Mouse (Mus musculus) midbrain, embryonic 14.5 days (tissue): ENCODE measurements around the gene Sgf29. TPM values are rescaled to one million over a fixed set of nuclear protein-coding genes. Genes with fewer than 3 reads are reported as not detected.

Experiments used
- ATAC-seq: fragments of 200-750 bp; cut with Nextera tagmentation; 2 replicates; pipeline ENCODE4 v1.8.0; 2017; ENCODE audit warnings: moderate number of reproducible peaks, moderate library complexity; ENCODE audit not compliant: low FRiP score, low TSS enrichment
- DNase-seq: peaks from one replicate; pipeline ENCODE4 v3.0.0-alpha.2; 2015
- H3K27ac ChIP-seq: fragments of 300-500 bp; sonication (generic); replicated peaks from 2 replicates; pipeline ENCODE4 v1.5.1; 2014; ENCODE audit warnings: mild to moderate bottlenecking, low read depth, low read length, moderate library complexity
- H3K27me3 ChIP-seq: fragments of 300-500 bp; sonication (generic); 2 replicates; pipeline ENCODE4 v1.6.1; 2014; ENCODE audit warnings: low read length, control low read depth, mixed read lengths; ENCODE audit not compliant: control insufficient read depth, insufficient read depth
- H3K36me3 ChIP-seq: fragments of 300-500 bp; sonication (generic); 2 replicates; pipeline ENCODE4 v1.6.1; 2014; ENCODE audit warnings: low read length, control low read depth; ENCODE audit not compliant: control insufficient read depth, insufficient read depth
- H3K4me1 ChIP-seq: fragments of 300-500 bp; sonication (generic); 2 replicates; pipeline ENCODE4 v1.6.1; 2014; ENCODE audit warnings: mild to moderate bottlenecking, antibody characterized with exemption, low read length, control low read depth; ENCODE audit not compliant: control insufficient read depth, insufficient read depth
- H3K4me2 ChIP-seq: fragments of 300-500 bp; sonication (generic); 2 replicates; pipeline ENCODE4 v1.6.1; 2014; ENCODE audit warnings: mild to moderate bottlenecking, low read length, moderate library complexity
- H3K4me3 ChIP-seq: fragments of 300-500 bp; sonication (generic); replicated peaks from 2 replicates; pipeline ENCODE4 v1.5.1; 2014; ENCODE audit warnings: low read depth, low read length
- H3K9ac ChIP-seq: fragments of 300-500 bp; sonication (generic); replicated peaks from 2 replicates; pipeline ENCODE4 v1.6.1; 2014; ENCODE audit warnings: mild to moderate bottlenecking, low read length, moderate library complexity
- H3K9me3 ChIP-seq: fragments of 300-500 bp; sonication (generic); 2 replicates; pipeline ENCODE4 v1.6.1; 2016; ENCODE audit warnings: low read length, control low read depth, mixed read lengths; ENCODE audit not compliant: control insufficient read depth
- WGBS: fragments of 180-500 bp; shearing (Covaris S2); extraction: QIAGEN DNeasy Blood & Tissue Kit; methylation state at CpG from one replicate; pipeline ENCODE4 v1.1.7; 2014; 5-methylcytosine and 5-hydroxymethylcytosine counted together
- polyA plus RNA-seq: library from polyadenylated mRNA; unstranded; fragments of >200 nt; fragmentation: Nextera tagmentation; extraction: Ambion mirVana; gene quantifications from 2 replicates; pipeline ENCODE4 v1.2.1, GENCODE M21; 2014

The Sgf29 gene
- polyA plus RNA-seq, 1 experiment from 2014 or later, result 64.6 TPM

GRCm38 (mm10) chr7:126701559-126702357, 52.6 kb downstream of the Sgf29 start:
- Histone ChIP-seq H3K9ac (peak overlapping the region; percentile 31; the same call in 1 of the 2 replicates), H3K4me1 (peaks cover 35% of the 10 kb centered on the region), H3K4me2 (peak overlapping the region; percentile 71), H3K27me3 (no peaks in the 10 kb centered on the region), H3K9me3 (no peaks in the 10 kb centered on the region), H3K4me3 (0 out of 2 replicates have a peak overlapping the region, but pooled peaks have one; percentile 7), H3K27ac (0 out of 2 replicates have a peak overlapping the region, but pooled peaks have one; percentile 9), H3K36me3 (peaks cover 36% of the 10 kb centered on the region; the same call in 1 of the 2 replicates)
- ATAC-seq, result no peak
- DNase-seq, result no peak
- 55% methylated on average over 24 of the region's 24 CpGs for WGBS

GRCm38 (mm10) chr7:126702358-126702757, 53.2 kb downstream of the Sgf29 start:
- H3K4me2 ChIP-seq, result peak overlapping the region; percentile 71
- DNase-seq (no peak), ATAC-seq (no peak)
- H3K9me3 ChIP-seq, result no peaks in the 10 kb centered on the region
- H3K9ac ChIP-seq, result no peak overlapping the region; the same call in 1 of the 2 replicates
- peaks cover 33% of the 10 kb centered on the region for H3K4me1 ChIP-seq
- 83% methylated on average over 6 of the region's 6 CpGs for WGBS
- H3K27me3 ChIP-seq, result no peaks in the 10 kb centered on the region
- H3K27ac ChIP-seq, result no peak overlapping the region
- peaks cover 35% of the 10 kb centered on the region; the same call in 1 of the 2 replicates for H3K36me3 ChIP-seq
- no peak overlapping the region for H3K4me3 ChIP-seq

GRCm38 (mm10) chr7:126702861-126703756, 54.0 kb downstream of the Sgf29 start:
- Histone ChIP-seq H3K4me1 (peaks cover 33% of the 10 kb centered on the region), H3K9me3 (no peaks in the 10 kb centered on the region), H3K4me3 (peak overlapping the region; percentile 81), H3K4me2 (peak overlapping the region; percentile 71), H3K27me3 (no peaks in the 10 kb centered on the region), H3K36me3 (peaks cover 27% of the 10 kb centered on the region; the same call in 1 of the 2 replicates), H3K9ac (peak overlapping the region; percentile 96), H3K27ac (peak overlapping the region; percentile 84)
- DNase-seq (no peak), ATAC-seq (no peak)
- 82% methylated on average over 12 of the region's 12 CpGs for WGBS

- peak overlapping the region; percentile 81 for H3K4me3 ChIP-seq
- H3K4me1 ChIP-seq, result peaks cover 33% of the 10 kb centered on the region
- H3K9me3 ChIP-seq, result no peaks in the 10 kb centered on the region
- WGBS, result 12% methylated on average over 7 of the region's 7 CpGs
- H3K36me3 ChIP-seq, result peaks cover 25% of the 10 kb centered on the region; the same call in 1 of the 2 replicates
- no peak for ATAC-seq
- no peaks in the 10 kb centered on the region for H3K27me3 ChIP-seq
- peak; percentile 48 for DNase-seq
- H3K27ac ChIP-seq, result peak overlapping the region; percentile 84
- H3K9ac ChIP-seq, result peak overlapping the region; percentile 96
- peak overlapping the region; percentile 71 for H3K4me2 ChIP-seq
Measured at GRCm38 (mm10) chr7:126703757-126704077, 54.6 kb downstream of the Sgf29 start.

GRCm38 (mm10) chr7:126704121-126704980, 55.2 kb downstream of the Sgf29 start:
- H3K9me3 ChIP-seq, result no peaks in the 10 kb centered on the region
- WGBS, result 2% methylated on average over 39 of the region's 39 CpGs
- H3K36me3 ChIP-seq, result peaks cover 20% of the 10 kb centered on the region; the same call in 1 of the 2 replicates
- peak overlapping the region; percentile 71 for H3K4me2 ChIP-seq
- H3K27ac ChIP-seq, result peak overlapping the region; percentile 84
- no peaks in the 10 kb centered on the region for H3K27me3 ChIP-seq
- H3K9ac ChIP-seq, result peak overlapping the region; percentile 96
- H3K4me1 ChIP-seq, result peaks cover 33% of the 10 kb centered on the region
- peak; percentile 93 for DNase-seq
- peak overlapping the region; percentile 81 for H3K4me3 ChIP-seq
- peak; percentile 88 for ATAC-seq

- H3K9me3 ChIP-seq, result no peaks in the 10 kb centered on the region
- no peak within 1 kb of the TSS for H3K4me2 ChIP-seq
- WGBS, result 89% methylated on average over 19 of the region's 19 CpGs
- no peak within 1 kb of the TSS for H3K9ac ChIP-seq
- ATAC-seq, result no peak
- no peak within 1 kb of the TSS for H3K27ac ChIP-seq
- H3K36me3 ChIP-seq, result no peaks in the 10 kb centered on the region
- H3K27me3 ChIP-seq, result no peaks in the 10 kb centered on the region
- H3K4me1 ChIP-seq, result peaks cover 17% of the 10 kb centered on the region
- H3K4me3 ChIP-seq, result no peak within 1 kb of the TSS
- no peak for DNase-seq
Measured at GRCm38 (mm10) chr7:126707442-126708174, 58.5 kb downstream of the Sgf29 start, which contains the start of gene Coro1a. Coro1a (minus strand) TSS chr7:126707787.

- H3K27ac ChIP-seq, result no peak overlapping the region
- WGBS, result 87% methylated on average over 10 of the region's 10 CpGs
- no peak overlapping the region for H3K9ac ChIP-seq
Measured at GRCm38 (mm10) chr7:126708175-126708952, 59.3 kb downstream of the Sgf29 start.

More at GRCm38 (mm10) chr7:126708175-126708952, 59.3 kb downstream of the Sgf29 start:
- H3K4me3 ChIP-seq, result no peak overlapping the region
- no peaks in the 10 kb centered on the region for H3K27me3 ChIP-seq
- no peaks in the 10 kb centered on the region for H3K36me3 ChIP-seq
- ATAC-seq (no peak), DNase-seq (no peak)
- no peaks in the 10 kb centered on the region for H3K9me3 ChIP-seq
- H3K4me1 ChIP-seq, result peaks cover 10% of the 10 kb centered on the region; the same call in 1 of the 2 replicates
- H3K4me2 ChIP-seq, result no peak overlapping the region
